Mouse (Mus musculus) adrenal gland, adult 18-20 months (tissue): Measurements from ENCODE around the gene Gm3286. TPM values are rescaled to one million over a fixed set of nuclear protein-coding genes. Genes with fewer than 3 reads are reported as not detected.
"Not testable (repeated sequence)": the region's sequence is repeated elsewhere in the genome, so short reads cannot be mapped to it uniquely, and the experiment has no call there.

ENCODE experiments used
- DNase-seq, 2 experiments: peaks; one replicate each; pipeline ENCODE4 v3.0.0; 2021 to 2022; ENCODE audit warnings: low spot score in 2 of 2
- long read RNA-seq, 2 experiments: library from polyadenylated mRNA; stranded (forward); transcript quantifications; one replicate each; pipeline ENCODE4 v2.0.0; 2021
- total RNA-seq, 2 experiments: library from RNA; stranded (reverse); gene quantifications; 1 replicate in 1 of 2; 2 replicates in 1 of 2; pipeline ENCODE4 v1.2.3; 2021

The Gm3286 gene
- not detected for total RNA-seq
- long read RNA-seq, experiment 1: 0 reads
- long read RNA-seq, experiment 2: 0 reads

DNA sequence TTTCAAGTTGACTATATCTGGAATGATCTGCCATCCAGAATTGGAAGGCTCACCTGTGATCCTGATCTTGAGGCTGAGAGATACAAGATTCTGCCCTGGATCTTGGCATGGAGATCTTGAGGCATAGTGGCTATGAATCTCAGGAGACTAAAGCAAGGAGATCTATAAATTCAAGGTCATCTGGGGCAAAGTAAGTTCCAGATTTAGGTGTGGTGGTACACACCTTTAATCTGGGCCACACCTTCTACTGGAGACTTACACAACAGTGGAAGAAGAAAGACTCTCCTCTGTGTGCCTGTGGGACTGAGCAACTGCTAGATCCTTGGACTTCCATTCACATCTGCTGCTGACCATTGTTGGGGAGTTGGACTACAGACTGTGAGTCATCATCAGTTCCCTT lies at the start of gene Gm3286:
Gene Gm3286 (plus strand): TSS at position 301 of the 400 bp plus-strand sequence.
- DNase-seq: not testable (repeated sequence)

Other genes with a start within 250 kb of the Gm3286 start
- not detected for gene Gm10424, start 238.0 kb upstream of the Gm3286 start, total RNA-seq
- gene Gm3259, start 204.8 kb upstream of the Gm3286 start, total RNA-seq: not detected
- not detected for gene D5Ertd577e, start 54.0 kb upstream of the Gm3286 start, total RNA-seq
- not detected for gene Gm7971, start 84.1 kb downstream of the Gm3286 start, total RNA-seq
- gene Gm7978, start 225.4 kb downstream of the Gm3286 start, total RNA-seq: not detected
- not detected for gene Gm7982, start 231.3 kb downstream of the Gm3286 start, total RNA-seq